Mouse (Mus musculus): ENCODE results near the gene Slc34a3.
A peak's percentile ranks its signal among the peaks of the same experiment; 100 is the strongest.

Slc34a3 gene

DNA sequence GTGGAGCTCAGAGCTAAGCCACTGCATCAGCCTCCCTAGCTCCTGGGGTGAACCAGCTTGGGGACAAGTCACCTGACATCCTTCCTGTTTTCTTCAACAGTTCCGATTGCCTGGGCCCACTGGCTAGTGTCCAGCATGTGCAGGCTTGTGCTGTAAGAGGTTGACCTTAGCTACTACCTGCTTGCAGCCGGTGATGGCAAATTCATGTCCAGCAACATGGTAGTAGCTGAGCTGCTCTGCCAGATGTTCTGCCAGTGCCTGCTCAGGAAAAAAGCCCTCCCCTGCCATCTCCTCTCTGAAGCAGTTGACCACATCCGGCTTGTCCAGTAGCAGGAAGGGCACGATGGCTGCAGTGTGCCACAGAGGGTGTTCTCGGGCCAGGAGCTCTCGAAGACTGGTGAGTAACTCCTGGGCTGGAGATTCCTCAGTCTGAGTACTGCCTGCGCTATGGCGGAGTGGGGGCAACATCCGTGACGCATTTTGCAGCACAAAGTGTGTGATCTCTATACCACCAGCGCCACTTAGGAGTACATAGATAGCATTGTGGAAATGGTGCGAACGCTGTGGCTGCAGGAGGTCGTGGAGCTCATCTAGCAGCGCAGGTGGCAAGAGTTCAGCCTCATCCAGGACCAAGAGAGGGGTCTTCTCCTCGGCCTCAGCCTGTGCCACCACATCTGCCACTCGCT is 39.5 kb downstream of the Slc34a3 start:
- no peak for DNase-seq (ENCODE audit: low read depth, low spot score)

DNA sequence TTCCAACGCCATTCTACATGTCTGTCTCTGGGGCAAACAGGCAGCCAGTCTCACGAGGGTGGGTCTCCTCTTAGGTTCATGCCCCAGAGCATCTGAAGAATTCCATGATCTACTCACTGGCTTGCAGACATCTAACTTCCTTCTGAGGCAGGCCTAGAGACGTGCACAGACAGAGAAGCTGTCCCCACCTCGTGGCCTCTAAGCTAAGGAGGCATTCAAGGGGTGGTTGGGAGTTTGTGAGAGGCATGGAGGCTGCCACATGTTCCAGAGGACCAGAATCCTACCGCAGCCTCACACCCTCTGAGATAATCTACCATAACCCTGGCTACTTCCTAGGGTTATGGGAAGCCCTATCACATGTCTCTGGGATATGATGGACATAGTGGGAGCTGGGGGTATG is 40.2 kb downstream of the Slc34a3 start:
- DNase-seq (ENCODE audit: low read depth, low spot score), result no peak

DNA sequence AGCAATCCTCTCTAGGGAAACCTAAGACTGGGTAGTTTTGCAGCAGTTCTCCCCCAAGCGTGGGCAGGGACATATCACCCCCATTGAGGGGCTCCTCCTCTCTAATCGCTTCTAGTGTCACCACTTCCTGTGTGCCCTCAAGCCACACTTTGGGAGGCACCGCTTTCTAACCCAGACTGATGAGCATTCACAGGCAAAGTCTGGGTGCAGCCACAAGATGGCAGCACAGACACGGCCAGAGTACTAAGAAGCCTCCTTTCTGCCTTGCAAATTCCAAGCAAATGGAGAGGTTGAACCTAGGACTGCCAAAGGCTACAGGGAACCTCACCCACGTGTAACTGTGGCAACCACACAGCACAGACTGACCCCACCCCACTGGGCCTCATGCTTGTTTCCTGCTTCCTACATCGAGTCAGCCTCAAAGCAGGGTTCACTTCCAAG is 40.8 kb downstream of the Slc34a3 start:
- DNase-seq (ENCODE audit: low read depth, low spot score), result peak; percentile 93

DNA sequence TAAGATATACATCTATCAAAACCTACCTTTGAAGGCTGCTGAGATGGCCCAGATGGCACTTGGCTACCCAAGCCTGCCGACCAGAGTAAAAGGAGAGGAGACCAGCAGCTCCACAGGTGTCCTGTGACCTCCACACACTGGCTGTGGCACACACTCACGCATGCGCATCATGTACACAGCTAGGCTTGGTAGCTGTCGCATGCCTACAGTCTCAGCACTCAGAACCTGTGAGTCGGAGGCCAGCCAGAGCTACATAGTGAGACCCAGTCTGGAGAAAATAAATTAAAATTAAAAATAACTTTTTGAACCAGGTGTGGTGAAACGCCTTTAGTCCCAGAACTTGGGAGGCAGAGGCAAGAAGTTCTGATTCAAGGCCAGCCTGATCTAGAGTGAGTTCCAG is 46.3 kb downstream of the Slc34a3 start:
- no peak for DNase-seq (ENCODE audit: low read depth, low spot score)

DNA sequence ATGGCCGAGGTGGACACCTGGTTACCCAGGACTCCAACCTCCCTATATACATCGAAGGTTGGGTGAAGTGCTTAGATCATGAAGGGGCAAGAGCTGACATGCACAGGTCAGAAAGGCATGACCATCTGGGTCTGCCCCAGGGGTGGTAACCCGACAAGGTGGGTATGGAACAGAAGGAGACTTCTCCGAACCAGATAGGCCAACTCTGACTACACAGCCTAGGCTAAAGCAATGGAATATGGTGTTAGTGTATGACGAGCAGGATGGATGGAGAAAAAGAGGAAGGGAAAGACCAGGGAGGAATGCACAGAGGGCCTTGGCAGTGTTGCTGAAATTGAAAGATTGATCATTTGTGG is 47.6 kb downstream of the Slc34a3 start:
- DNase-seq (ENCODE audit: low read depth, low spot score), result no peak

DNA sequence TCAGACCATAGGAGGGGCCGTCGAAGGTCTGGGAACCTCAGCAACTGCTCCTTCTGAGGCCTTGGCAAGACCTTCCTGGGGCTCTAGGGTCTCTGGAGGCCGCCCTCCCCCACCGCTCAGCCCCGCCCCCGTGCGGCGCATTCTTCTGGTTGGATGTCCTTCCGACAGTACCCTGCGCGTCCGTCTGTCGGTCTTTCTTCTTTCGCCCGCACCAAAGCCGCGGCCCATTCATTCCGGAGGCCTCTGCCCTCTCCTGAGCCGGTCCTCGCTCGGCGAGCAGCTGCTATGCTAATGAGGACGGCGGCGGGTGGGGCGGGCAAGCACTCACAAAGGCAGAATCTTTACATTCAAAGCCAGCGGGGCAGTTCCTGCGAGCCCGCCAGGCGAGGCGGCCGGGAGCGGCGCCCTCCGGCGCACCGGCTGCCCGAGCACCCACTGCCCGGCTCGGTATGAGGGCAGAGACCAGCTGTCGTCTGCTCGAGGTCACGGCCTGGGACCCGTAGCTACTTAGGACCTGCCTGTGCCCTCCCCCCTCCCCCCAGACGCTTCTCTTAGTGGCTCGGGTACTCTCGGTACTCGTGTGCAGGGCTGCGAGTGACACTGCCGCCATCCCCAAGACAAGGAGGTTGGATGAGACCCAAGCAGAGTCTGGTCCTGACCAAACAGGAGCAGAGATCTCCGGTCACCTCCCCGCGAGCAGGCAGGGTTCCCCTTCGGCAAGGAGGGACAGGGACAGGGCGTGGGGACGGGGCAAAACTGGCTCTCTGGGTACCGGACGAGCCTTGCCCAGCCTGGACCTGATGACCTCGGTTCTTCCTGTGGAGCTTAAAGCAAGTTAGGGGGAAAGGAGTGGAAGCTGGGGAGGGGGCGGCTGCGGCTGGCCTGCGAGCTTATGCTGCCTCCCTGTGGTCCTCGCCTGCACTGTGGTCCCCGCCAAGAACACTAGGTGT is 48.3 kb downstream of the Slc34a3 start:
- peak; percentile 16 for DNase-seq (ENCODE audit: low read depth, low spot score)

DNA sequence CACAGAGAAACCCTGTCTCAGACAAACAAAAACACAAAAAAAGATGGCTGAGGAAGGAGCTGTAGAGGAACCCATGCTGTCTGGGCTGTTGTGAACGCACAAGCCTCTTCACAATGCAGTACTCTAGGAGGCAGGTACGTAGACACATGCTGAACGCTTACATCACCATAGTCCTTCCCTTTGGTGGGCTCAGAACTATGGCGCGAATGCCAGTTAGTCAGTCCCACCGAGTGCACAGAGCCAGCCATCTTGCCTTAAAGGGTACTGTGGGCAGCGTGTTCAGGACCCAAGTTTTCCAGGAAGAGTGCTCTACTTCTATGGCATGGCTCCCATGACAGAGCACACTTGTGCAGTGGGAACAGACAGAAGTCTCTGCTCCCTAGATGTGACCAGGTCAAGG is 49.7 kb downstream of the Slc34a3 start:
- DNase-seq (ENCODE audit: low read depth, low spot score), result no peak

DNA sequence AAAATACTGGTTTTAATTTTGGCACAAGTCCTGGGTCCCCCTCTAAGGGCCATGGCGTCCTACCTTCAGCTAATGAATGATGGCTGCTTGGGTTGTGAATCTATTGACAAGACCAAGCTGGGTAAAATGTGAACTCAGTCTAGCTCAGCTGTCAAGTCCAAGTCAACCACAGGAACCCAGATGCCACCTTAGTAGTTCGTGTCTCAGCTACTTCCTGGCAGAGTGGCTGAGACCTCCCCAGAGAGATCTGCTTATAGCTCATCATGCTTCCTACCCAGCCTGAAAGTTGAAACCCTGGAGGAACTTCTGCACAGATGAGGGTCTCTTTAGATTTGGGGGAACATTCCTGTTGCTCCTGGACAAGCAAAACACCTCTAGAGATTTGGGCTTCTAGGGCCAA is 50.8 kb downstream of the Slc34a3 start:
- no peak for DNase-seq (ENCODE audit: low read depth, low spot score)

DNA sequence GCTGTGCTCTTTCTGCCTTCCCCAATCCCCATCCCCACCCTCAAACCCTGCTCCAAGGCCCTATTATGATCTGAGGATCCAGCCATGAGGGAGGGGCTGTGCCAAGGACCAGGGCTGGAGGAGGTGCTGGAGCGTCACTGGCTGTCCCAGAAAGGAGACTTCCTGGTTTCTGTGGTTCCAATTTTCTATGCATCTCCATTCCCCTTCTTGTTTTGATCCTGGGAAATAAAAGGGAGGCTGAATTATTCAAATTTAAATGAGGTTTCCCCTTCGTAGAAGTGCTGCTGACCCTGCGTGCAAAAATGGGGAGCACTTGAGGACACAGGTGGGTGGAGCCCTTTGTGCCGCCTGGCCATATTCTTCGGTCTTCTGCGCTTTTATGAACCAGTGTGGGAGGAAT is 51.5 kb downstream of the Slc34a3 start:
- peak; percentile 15 for DNase-seq (ENCODE audit: low read depth, low spot score)

DNA sequence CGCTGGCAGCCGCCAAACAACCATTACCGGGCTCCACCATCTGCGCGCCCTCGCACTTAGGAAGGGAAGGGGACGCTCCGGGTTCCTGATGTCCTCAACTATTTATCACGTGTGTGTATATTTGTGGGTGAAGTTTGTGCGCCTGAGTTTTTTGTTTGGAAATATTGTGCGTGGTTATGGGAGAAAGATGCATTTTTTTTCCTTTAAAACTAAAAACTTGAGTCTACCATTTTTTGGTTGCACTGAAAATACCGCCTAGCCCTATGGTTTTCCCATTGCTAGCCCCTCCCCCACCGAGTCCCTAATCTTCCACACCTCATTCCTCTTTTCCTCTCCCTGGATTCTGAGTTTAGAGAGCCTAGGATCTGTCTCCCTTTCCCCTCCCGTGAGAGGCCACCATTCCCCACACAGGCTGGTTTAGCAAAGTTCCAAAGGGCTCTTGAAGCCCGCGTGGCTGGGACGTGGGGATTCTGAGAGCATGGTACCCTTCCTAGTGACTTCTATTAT is 52.2 kb downstream of the Slc34a3 start:
- DNase-seq (ENCODE audit: low read depth, low spot score), result no peak

DNA sequence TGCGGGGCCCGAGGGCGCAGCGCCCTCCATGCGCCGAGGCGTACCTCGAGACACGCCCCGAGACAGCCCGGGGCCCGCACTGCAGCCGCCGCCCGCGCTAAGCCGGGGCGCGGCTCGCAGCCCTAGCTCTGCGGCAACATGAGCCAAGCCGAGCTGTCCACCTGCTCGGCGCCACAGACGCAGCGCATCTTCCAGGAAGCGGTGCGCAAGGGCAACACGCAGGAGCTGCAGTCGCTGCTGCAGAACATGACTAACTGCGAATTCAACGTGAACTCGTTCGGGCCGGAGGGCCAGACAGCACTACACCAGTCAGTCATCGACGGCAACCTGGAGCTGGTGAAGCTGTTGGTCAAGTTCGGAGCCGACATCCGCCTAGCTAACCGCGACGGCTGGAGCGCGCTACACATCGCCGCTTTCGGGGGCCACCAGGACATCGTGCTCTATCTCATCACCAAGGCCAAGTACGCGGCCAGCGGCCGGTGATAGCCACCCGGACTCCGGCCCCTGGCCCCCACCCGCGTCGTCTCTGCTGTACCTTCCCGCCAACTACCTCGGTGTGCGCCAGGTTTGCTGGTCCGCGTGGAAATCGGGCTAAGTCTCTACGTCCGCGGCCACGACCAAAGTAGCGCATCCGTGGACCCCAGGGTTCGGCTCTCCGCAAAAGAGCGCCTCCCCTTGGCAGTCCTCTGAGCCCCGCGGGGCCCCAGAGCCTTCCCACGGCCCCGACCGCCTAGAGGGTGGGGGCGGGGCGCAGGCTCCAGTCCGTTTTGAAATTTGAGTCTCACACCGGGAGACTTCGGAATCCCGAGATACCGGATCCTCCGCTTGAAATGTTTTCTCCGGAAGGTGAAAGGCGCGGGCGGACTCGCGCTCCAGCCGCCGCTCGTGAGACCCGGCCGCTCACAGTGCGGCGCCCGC is 52.9 kb downstream of the Slc34a3 start:
- peak; percentile 56 for DNase-seq (ENCODE audit: low read depth, low spot score)

DNA sequence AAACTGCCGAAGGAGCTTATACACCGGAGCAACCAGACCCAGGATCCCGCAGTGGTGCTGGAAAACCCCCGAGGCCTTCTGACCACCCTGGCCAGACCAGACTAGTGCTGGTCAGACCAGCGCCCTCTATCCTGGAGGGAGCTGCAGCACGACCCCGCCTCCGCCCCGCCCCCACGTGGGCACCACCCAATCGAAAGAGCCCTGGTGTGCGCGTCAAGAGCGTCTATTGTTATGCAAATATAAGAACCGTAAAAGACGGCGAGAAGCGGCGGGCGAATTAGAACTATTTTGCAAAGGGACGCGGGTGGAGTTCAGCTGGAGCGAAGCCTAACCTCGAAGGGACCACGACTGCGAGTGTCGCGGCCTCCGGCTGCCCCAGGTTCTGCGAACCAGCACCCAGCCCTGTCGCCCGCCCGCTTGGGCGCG is 53.7 kb downstream of the Slc34a3 start, which contains the start of gene Nrarp:
TSS of gene Nrarp (plus strand) at position 281 of the 426 bp plus-strand sequence.
- DNase-seq (ENCODE audit: low read depth, low spot score), result peak; percentile 94

DNA sequence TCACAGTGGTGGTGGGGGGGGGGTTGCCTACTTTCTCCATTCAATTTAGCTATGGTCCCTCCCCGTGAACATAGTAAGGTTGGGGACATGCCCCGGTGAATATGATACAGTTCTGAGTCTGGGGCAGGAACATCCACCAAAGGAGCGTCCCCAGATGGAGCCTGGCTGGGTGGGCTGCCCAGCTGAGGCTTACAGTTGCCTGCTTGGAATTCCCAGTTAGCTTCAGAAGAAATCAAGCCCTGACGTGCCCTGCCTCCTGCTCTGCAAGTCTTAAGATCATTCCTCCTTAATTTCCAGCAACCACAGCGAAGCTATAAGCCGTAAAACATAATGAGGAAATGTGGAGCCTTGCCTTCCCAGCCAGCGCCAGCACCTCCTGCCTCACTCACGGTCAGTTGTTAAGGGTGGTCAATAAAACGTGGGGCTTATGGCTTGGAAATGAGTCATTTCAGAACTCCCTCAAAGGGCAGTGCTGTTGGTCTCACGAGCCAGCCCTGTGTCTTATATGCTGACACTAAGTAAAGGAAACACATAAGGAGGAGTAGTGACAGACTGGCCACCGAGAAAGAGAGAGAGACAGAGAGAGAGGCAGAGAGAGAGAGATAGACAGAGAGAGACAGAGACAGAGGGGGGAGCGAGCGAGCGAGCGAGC is 54.5 kb downstream of the Slc34a3 start:
- DNase-seq (ENCODE audit: low read depth, low spot score), result no peak

Data from brain, adult 2 months (tissue).